Mouse (Mus musculus) thymus, adult 2 months (tissue): Measurements from ENCODE around the gene Dlst.

Experiments used
- CTCF ChIP-seq: fragments of 200-500 bp; IDR thresholded peaks from 2 replicates; pipeline ENCODE4 v1.5.1; 2012; ENCODE audit warnings: mild to moderate bottlenecking, control low read depth, low read length, moderate library complexity, borderline replicate concordance; ENCODE audit not compliant: control insufficient read depth, poor library complexity, insufficient read depth; ENCODE audit errors: extremely low read depth
- POLR2A ChIP-seq: fragments of 200-500 bp; IDR thresholded peaks from 2 replicates; pipeline ENCODE4 v1.6.1; 2012; ENCODE audit warnings: mild to moderate bottlenecking, low read length, control low read depth, moderate library complexity; ENCODE audit not compliant: control insufficient read depth, poor library complexity, insufficient read depth; ENCODE audit errors: extremely low read depth

- no peak for TF ChIP-seq CTCF
- no peak for TF ChIP-seq POLR2A
Observed at GRCm38 (mm10) chr12:85153011-85153410, 42.4 kb downstream of the Dlst start.
